Mouse (Mus musculus) heart, embryonic 16.5 days (tissue): Measurements from ENCODE around the gene Ptprcap. TPM values are rescaled to one million over a fixed set of nuclear protein-coding genes. Genes with fewer than 3 reads are reported as not detected.
A peak's percentile ranks its signal among the peaks of the same experiment; 100 is the strongest.

Source experiments
- ATAC-seq: fragments of 200-750 bp; cut with Nextera tagmentation; replicated peaks from 2 replicates; pipeline ENCODE4 v1.8.0; 2017; ENCODE audit warnings: moderate number of reproducible peaks; ENCODE audit not compliant: insufficient read depth, low FRiP score; ENCODE audit errors: extremely low read depth
- H3K27ac ChIP-seq: fragments of 300-500 bp; sonication (generic); 2 replicates; pipeline ENCODE4 v1.5.1; 2014; ENCODE audit warnings: mild to moderate bottlenecking, low read length, control low read depth, moderate library complexity
- H3K27me3 ChIP-seq: fragments of 300-500 bp; sonication (generic); 2 replicates; pipeline ENCODE4 v1.6.1; 2014; ENCODE audit warnings: low read length, mixed read lengths; ENCODE audit not compliant: control insufficient read depth, insufficient read depth
- H3K36me3 ChIP-seq: fragments of 300-500 bp; sonication (generic); 2 replicates; pipeline ENCODE4 v1.6.1; 2014; ENCODE audit not compliant: control insufficient read depth, insufficient read depth
- H3K4me1 ChIP-seq: fragments of 300-500 bp; sonication (generic); 2 replicates; pipeline ENCODE4 v1.6.1; 2014; ENCODE audit warnings: low read length, mixed read lengths; ENCODE audit not compliant: control insufficient read depth, insufficient read depth
- H3K4me2 ChIP-seq: fragments of 300-500 bp; sonication (generic); 2 replicates; pipeline ENCODE4 v1.6.1; 2014; ENCODE audit warnings: low read depth, mild to moderate bottlenecking, control low read depth, low read length
- H3K4me3 ChIP-seq: fragments of 300-500 bp; sonication (generic); 2 replicates; pipeline ENCODE4 v1.5.1; 2014; ENCODE audit warnings: mild to moderate bottlenecking, control low read depth, low read length
- H3K9ac ChIP-seq: fragments of 300-500 bp; sonication (generic); 2 replicates; pipeline ENCODE4 v1.6.1; 2014; ENCODE audit warnings: low read length, control low read depth
- H3K9me3 ChIP-seq: fragments of 300-500 bp; sonication (generic); replicated peaks from 2 replicates; pipeline ENCODE4 v1.6.1; 2016; ENCODE audit warnings: low read length; ENCODE audit not compliant: control insufficient read depth
- WGBS: fragments of 180-500 bp; shearing (Covaris S2); extraction: QIAGEN DNeasy Blood & Tissue Kit; methylation state at CpG from one replicate; pipeline ENCODE4 v1.1.7; 2014; 5-methylcytosine and 5-hydroxymethylcytosine counted together
- polyA plus RNA-seq: library from polyadenylated mRNA; unstranded; fragments of >200 nt; fragmentation: Nextera tagmentation; extraction: Ambion mirVana; gene quantifications from 2 replicates; pipeline ENCODE4 v1.2.1, GENCODE M21; 2015

Ptprcap gene
- polyA plus RNA-seq, 1 experiment from 2014 or later = 71.1 TPM

- Histone ChIP-seq H3K4me1 (peaks cover 12% of the 10 kb centered on the region), H3K9me3 (no peaks in the 10 kb centered on the region; the same call in 1 of the 2 replicates), H3K4me3 (peak overlapping the region; percentile 83), H3K36me3 (peaks cover 12% of the 10 kb centered on the region), H3K9ac (peak overlapping the region; percentile 95), H3K4me2 (peak overlapping the region; percentile 76), H3K27ac (peak overlapping the region; percentile 82; the same call in 1 of the 2 replicates), H3K27me3 (no peaks in the 10 kb centered on the region)
- WGBS = 80% methylated on average over 11 of the region's 11 CpGs
- no peak for ATAC-seq
Observed at GRCm38 (mm10) chr19:4149283-4149682, 4.1 kb upstream of the Ptprcap start.

GRCm38 (mm10) chr19:4149764-4150461 lies 3.5 kb upstream of the Ptprcap start:
- Histone ChIP-seq H3K9ac (no peak overlapping the region), H3K36me3 (peaks cover 12% of the 10 kb centered on the region), H3K4me2 (peak overlapping the region; percentile 76), H3K9me3 (no peaks in the 10 kb centered on the region; the same call in 1 of the 2 replicates), H3K27ac (no peak overlapping the region), H3K4me3 (peak overlapping the region; percentile 83), H3K27me3 (no peaks in the 10 kb centered on the region), H3K4me1 (peaks cover 12% of the 10 kb centered on the region)
- no peak for ATAC-seq
- 87% methylated on average over 17 of the region's 17 CpGs for WGBS

- Histone ChIP-seq H3K27me3 (no peaks in the 10 kb centered on the region), H3K27ac (no peak overlapping the region), H3K4me1 (peaks cover 12% of the 10 kb centered on the region), H3K4me3 (no peak overlapping the region), H3K4me2 (no peak overlapping the region), H3K36me3 (peaks cover 12% of the 10 kb centered on the region), H3K9ac (no peak overlapping the region), H3K9me3 (no peaks in the 10 kb centered on the region; the same call in 1 of the 2 replicates)
- WGBS = 86% methylated on average over 22 of the region's 22 CpGs
- no peak for ATAC-seq
Observed at GRCm38 (mm10) chr19:4150567-4151487, 2.6 kb upstream of the Ptprcap start.

- ATAC-seq = no peak
- Histone ChIP-seq H3K27ac (no peak overlapping the region), H3K4me2 (no peak overlapping the region), H3K27me3 (no peaks in the 10 kb centered on the region), H3K9ac (no peak overlapping the region), H3K9me3 (no peaks in the 10 kb centered on the region), H3K4me3 (no peak overlapping the region), H3K36me3 (peaks cover 12% of the 10 kb centered on the region), H3K4me1 (peaks cover 12% of the 10 kb centered on the region)
- WGBS = 92% methylated on average over 4 of the region's 5 CpGs
Observed at GRCm38 (mm10) chr19:4151488-4151860, 1.9 kb upstream of the Ptprcap start.

- Histone ChIP-seq H3K27ac (no peak overlapping the region), H3K4me2 (no peak overlapping the region), H3K36me3 (peaks cover 14% of the 10 kb centered on the region), H3K27me3 (no peaks in the 10 kb centered on the region), H3K9me3 (no peaks in the 10 kb centered on the region), H3K9ac (no peak overlapping the region), H3K4me1 (peaks cover 12% of the 10 kb centered on the region), H3K4me3 (no peak overlapping the region)
- WGBS = 86% methylated on average over 5 of the region's 5 CpGs
- ATAC-seq = no peak
Observed at GRCm38 (mm10) chr19:4151898-4152297, 1.5 kb upstream of the Ptprcap start.

GRCm38 (mm10) chr19:4152445-4153231 lies 766 bp upstream of the Ptprcap start:
- Histone ChIP-seq H3K27me3 (no peaks in the 10 kb centered on the region), H3K27ac (no peak overlapping the region), H3K36me3 (peaks cover 19% of the 10 kb centered on the region), H3K4me2 (no peak overlapping the region), H3K4me3 (no peak overlapping the region), H3K4me1 (peaks cover 12% of the 10 kb centered on the region), H3K9ac (no peak overlapping the region), H3K9me3 (no peaks in the 10 kb centered on the region)
- no peak for ATAC-seq
- 87% methylated on average over 8 of the region's 8 CpGs for WGBS

GRCm38 (mm10) chr19:4154437-4155222 lies 1.2 kb downstream of the Ptprcap start:
- H3K4me2 ChIP-seq = 0 out of 2 replicates have a peak overlapping the region, but pooled peaks have one; percentile 5
- ATAC-seq = no peak
- H3K36me3 ChIP-seq = peaks cover 28% of the 10 kb centered on the region
- peaks cover 6% of the 10 kb centered on the region for H3K4me1 ChIP-seq
- peak overlapping the region; percentile 51 for H3K9ac ChIP-seq
- peak overlapping the region; percentile 41 for H3K27ac ChIP-seq
- peak overlapping the region; percentile 32 for H3K4me3 ChIP-seq
- H3K9me3 ChIP-seq = no peaks in the 10 kb centered on the region
- H3K27me3 ChIP-seq = no peaks in the 10 kb centered on the region
- WGBS = 63% methylated on average over 13 of the region's 13 CpGs
